Mouse (Mus musculus) heart, postnatal 0 days (tissue): ENCODE data around the gene Unk. TPM values are rescaled to one million over a fixed set of nuclear protein-coding genes. Genes with fewer than 3 reads are reported as not detected.

ENCODE experiments used
- ATAC-seq: fragments of 200-750 bp; cut with Nextera tagmentation; 2 replicates; pipeline ENCODE4 v1.8.0; 2017; ENCODE audit warnings: low read depth, moderate number of reproducible peaks, moderate library complexity; ENCODE audit not compliant: insufficient read depth
- DNase-seq: peaks from one replicate; pipeline ENCODE4 v3.0.0-alpha.2; 2016; ENCODE audit warnings: low spot score
- H3K27ac ChIP-seq: fragments of 300-500 bp; sonication (generic); 2 replicates; pipeline ENCODE4 v1.5.1; 2014; ENCODE audit warnings: low read depth, mild to moderate bottlenecking
- H3K27me3 ChIP-seq: fragments of 300-500 bp; sonication (generic); 2 replicates; pipeline ENCODE4 v1.6.1; 2014; ENCODE audit warnings: low read length, mixed read lengths; ENCODE audit not compliant: control insufficient read depth, insufficient read depth
- H3K36me3 ChIP-seq: fragments of 300-500 bp; sonication (generic); replicated peaks from 2 replicates; pipeline ENCODE4 v1.6.1; 2014; ENCODE audit warnings: low read length, mixed read lengths; ENCODE audit not compliant: control insufficient read depth, insufficient read depth
- H3K4me1 ChIP-seq: fragments of 300-500 bp; sonication (generic); 2 replicates; pipeline ENCODE4 v1.6.1; 2014; ENCODE audit warnings: antibody characterized with exemption; ENCODE audit not compliant: control insufficient read depth, insufficient read depth
- H3K4me2 ChIP-seq: fragments of 300-500 bp; sonication (generic); 2 replicates; pipeline ENCODE4 v1.6.1; 2014; ENCODE audit warnings: low read depth, mild to moderate bottlenecking, low read length, moderate library complexity
- H3K4me3 ChIP-seq: fragments of 300-500 bp; sonication (generic); 2 replicates; pipeline ENCODE4 v1.5.1; 2014; ENCODE audit warnings: low read depth, low read length
- H3K9ac ChIP-seq: fragments of 300-500 bp; sonication (generic); replicated peaks from 2 replicates; pipeline ENCODE4 v1.6.1; 2014; ENCODE audit warnings: low read depth, low read length, mixed read lengths
- H3K9me3 ChIP-seq: fragments of 300-500 bp; sonication (generic); replicated peaks from 2 replicates; pipeline ENCODE4 v1.6.1; 2016; ENCODE audit warnings: low read length; ENCODE audit not compliant: control insufficient read depth
- CTCF ChIP-seq: IDR thresholded peaks from 2 replicates; pipeline ENCODE4 v1.5.1; 2016; ENCODE audit warnings: antibody characterized with exemption, control low read depth, low read depth
- EP300 ChIP-seq: IDR thresholded peaks from 2 replicates; pipeline ENCODE4 v1.6.1; 2016; ENCODE audit warnings: antibody characterized with exemption, low read depth
- WGBS: fragments of 180-500 bp; shearing (Covaris S2); extraction: QIAGEN DNeasy Blood & Tissue Kit; methylation state at CpG from one replicate; pipeline ENCODE4 v1.1.7; 2014; 5-methylcytosine and 5-hydroxymethylcytosine counted together
- polyA plus RNA-seq: library from polyadenylated mRNA; unstranded; fragments of >200 nt; fragmentation: Nextera tagmentation; extraction: Ambion mirVana; gene quantifications from 2 replicates; pipeline ENCODE4 v1.2.1, GENCODE M21; 2015
- total RNA-seq: library from RNA; depleted of rRNA; stranded (reverse); fragments of >200 nt; gene quantifications from 2 replicates; pipeline ENCODE4 v1.2.3, GENCODE M21; 2014; ENCODE audit warnings: low replicate concordance

Unk gene
- total and polyA plus RNA-seq, 2 experiments from 2014 or later, result 9.5 to 26.1 TPM

DNA sequence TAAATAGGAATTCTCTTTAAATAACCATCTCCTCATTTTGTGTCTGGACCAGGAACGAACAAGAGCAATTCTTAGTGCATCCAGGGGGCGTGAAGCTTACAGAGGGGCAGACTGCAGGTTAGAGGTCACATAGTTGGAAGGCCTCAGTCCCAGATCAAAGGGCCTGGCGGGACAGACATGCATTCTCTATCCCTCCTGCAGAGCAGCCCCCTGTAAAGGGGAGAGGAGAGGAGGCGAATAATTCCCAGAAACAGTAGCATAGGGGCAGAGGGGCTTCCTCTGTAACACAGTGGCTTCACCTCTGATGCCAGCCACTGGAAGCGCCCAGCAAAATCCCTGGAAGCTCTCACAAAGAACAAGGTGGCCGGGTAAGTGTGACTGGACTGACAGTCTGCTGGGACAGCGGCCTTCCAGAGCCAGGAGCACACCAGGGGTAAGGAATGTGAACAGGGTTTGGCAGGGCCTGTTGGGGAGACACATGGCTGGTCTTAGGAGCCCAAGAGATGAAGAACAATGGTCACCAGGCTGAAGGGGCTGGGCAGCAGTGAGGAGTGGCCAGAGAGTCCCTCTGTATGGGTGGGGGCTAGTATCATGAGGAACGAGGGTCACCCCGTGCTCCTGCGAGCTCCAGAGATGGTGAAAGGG is 48.7 kb downstream of the Unk start:
- TF ChIP-seq EP300 (no peak), CTCF (no peak)
- 60% methylated on average over 10 of the region's 10 CpGs for WGBS
- Histone ChIP-seq H3K27me3 (no peaks in the 10 kb centered on the region), H3K27ac (no peak overlapping the region), H3K4me2 (no peak overlapping the region), H3K9ac (no peak overlapping the region; the same call in 1 of the 2 replicates), H3K4me1 (no peaks in the 10 kb centered on the region), H3K36me3 (peaks cover 50% of the 10 kb centered on the region), H3K9me3 (no peaks in the 10 kb centered on the region), H3K4me3 (no peak overlapping the region)
- ATAC-seq (no peak), DNase-seq (no peak)

DNA sequence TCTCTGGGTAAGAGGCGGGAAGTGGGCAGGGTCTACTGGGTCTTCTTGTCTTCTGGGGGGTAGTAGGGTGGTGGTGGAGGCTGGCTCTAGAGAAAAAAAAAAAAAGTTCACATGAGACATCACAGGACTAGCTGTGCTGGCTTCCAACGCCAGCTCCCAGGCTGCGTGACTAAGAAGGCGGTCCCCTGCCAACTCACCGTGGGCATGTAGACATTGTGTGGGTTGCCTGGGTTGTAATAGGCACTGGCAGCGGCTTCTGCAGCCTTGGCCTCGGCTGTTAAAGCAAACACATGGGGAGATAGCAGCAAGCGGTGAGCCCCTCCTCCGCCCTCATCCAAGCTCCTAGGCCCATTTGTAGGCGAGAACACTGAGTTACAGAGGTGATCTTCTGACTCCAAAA is 49.4 kb downstream of the Unk start:
- H3K4me3 ChIP-seq, result no peak overlapping the region
- no peaks in the 10 kb centered on the region for H3K9me3 ChIP-seq
- no peak overlapping the region for H3K27ac ChIP-seq
- no peak overlapping the region for H3K9ac ChIP-seq
- ATAC-seq (no peak), DNase-seq (no peak)
- H3K27me3 ChIP-seq, result no peaks in the 10 kb centered on the region
- no peaks in the 10 kb centered on the region for H3K4me1 ChIP-seq
- peaks cover 54% of the 10 kb centered on the region for H3K36me3 ChIP-seq
- WGBS, result 69% methylated on average over 10 of the region's 10 CpGs
- no peak overlapping the region for H3K4me2 ChIP-seq
- TF ChIP-seq EP300 (no peak), CTCF (no peak)

DNA sequence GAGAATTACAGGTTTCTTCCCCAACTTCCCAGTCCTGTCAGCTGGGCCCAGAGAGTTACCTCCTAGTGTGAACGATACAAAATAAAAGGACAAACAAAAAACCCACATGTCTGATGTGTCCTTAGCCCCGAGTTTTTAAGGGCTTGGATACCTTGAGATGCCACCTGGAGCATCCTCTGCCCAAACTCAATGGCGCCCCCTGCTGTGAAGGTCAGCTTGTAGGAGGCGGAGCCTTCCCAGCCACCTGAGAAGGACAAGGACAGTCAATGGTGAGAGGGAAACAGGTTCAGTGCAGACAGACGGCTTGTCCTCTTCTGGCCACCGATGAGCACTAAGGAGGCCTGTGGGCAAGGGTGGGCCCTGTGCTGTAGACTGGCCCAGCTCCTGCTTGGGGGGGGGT is 51.0 kb downstream of the Unk start:
- no peak overlapping the region for H3K9ac ChIP-seq
- no peak overlapping the region for H3K27ac ChIP-seq
- 79% methylated on average over 6 of the region's 6 CpGs for WGBS
- no peak overlapping the region for H3K4me2 ChIP-seq
- no peak overlapping the region for H3K4me3 ChIP-seq
- ATAC-seq, result no peak
- peaks cover 54% of the 10 kb centered on the region for H3K36me3 ChIP-seq
- no peak for TF ChIP-seq EP300
- peak; percentile 45; the same call in 1 of the 2 replicates for TF ChIP-seq CTCF
- DNase-seq, result no peak
- no peaks in the 10 kb centered on the region for H3K27me3 ChIP-seq
- H3K4me1 ChIP-seq, result peaks cover 7% of the 10 kb centered on the region; the same call in 1 of the 2 replicates
- no peaks in the 10 kb centered on the region for H3K9me3 ChIP-seq

DNA sequence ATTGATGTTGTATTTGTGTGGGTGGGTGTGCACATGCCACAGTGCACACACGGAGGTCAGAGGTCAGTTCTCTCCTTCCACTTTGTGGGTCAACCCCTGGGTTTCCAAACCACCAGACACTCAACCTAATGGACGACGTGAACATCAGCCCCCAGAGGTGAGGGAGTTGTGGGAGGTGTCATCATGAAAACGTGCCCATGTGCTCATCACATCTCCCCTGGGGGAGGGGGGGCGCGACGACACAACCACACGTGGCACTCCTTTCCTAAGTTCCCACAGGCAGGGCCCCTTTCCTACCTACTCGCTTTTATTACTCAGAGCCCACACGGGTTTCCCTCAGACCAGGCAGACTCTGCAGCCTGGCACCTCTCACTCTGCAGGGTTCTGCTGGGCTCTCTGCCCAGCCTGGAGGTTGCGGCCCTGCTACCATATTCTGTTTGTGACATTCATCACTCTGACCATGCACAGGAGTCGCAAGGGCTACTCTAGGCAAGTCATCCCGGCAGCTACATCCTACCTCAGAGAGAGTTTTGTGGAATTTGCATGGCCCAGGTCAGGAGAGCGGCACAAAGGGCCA is 53.1 kb downstream of the Unk start:
- Histone ChIP-seq H3K27ac (no peak overlapping the region), H3K36me3 (peaks cover 54% of the 10 kb centered on the region), H3K4me2 (no peak overlapping the region), H3K27me3 (no peaks in the 10 kb centered on the region), H3K4me3 (no peak overlapping the region), H3K4me1 (peaks cover 15% of the 10 kb centered on the region; the same call in 1 of the 2 replicates), H3K9me3 (no peaks in the 10 kb centered on the region), H3K9ac (no peak overlapping the region)
- 83% methylated on average over 14 of the region's 14 CpGs for WGBS
- DNase-seq, result no peak
- no peak for ATAC-seq
- TF ChIP-seq CTCF, result no peak
- no peak for TF ChIP-seq EP300

DNA sequence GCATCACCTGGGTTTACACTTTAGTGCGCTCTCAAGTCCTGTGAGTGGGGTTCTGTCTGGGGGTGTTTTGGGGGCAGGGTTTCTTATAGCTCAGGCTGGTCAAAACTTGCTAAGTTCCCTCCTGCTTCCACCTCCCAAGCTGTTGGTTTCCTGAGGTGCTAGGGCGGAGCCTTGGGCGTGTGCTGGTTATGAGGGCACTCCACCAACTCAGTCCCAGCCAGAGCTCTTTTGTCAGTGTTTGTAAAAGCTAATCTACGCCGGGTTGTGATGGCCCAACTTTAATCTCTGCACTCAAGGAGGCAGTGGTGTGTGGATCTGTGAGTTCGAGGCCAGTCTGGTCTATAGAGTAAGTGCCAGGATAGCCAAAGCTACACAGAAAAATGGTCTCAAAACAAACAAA is 54.0 kb downstream of the Unk start:
- no peak overlapping the region for H3K4me3 ChIP-seq
- peaks cover 48% of the 10 kb centered on the region for H3K36me3 ChIP-seq
- ATAC-seq (no peak), DNase-seq (no peak)
- no peak for TF ChIP-seq CTCF
- H3K27me3 ChIP-seq, result no peaks in the 10 kb centered on the region
- H3K4me1 ChIP-seq, result peaks cover 15% of the 10 kb centered on the region; the same call in 1 of the 2 replicates
- no peak overlapping the region for H3K9ac ChIP-seq
- H3K27ac ChIP-seq, result no peak overlapping the region
- H3K9me3 ChIP-seq, result no peaks in the 10 kb centered on the region
- WGBS, result 83% methylated on average over 6 of the region's 6 CpGs
- H3K4me2 ChIP-seq, result no peak overlapping the region
